Mouse (Mus musculus) C2C12 (cell line): ENCODE data around the gene Slc2a5. TPM values are rescaled to one million over a fixed set of nuclear protein-coding genes. Genes with fewer than 3 reads are reported as not detected.

Experiments used
- H3K27me3 ChIP-seq: one replicate; pipeline ENCODE4 v1.6.1; 2011; ENCODE audit not compliant: control insufficient read depth, insufficient read depth, insufficient read length
- H3K36me3 ChIP-seq: one replicate; pipeline ENCODE4 v1.6.1; 2011; ENCODE audit not compliant: control insufficient read depth, insufficient read depth
- H3K4me3 ChIP-seq: one replicate; pipeline ENCODE4 v1.5.1; 2011; ENCODE audit warnings: mild to moderate bottlenecking, control low read depth; ENCODE audit not compliant: poor library complexity, insufficient read depth, severe bottlenecking
- H3K79me2 ChIP-seq: one replicate; pipeline ENCODE4 v1.6.1; 2011; ENCODE audit not compliant: control insufficient read depth, insufficient read depth
- H3K79me3 ChIP-seq: one replicate; pipeline ENCODE4 v1.6.1; 2011; ENCODE audit warnings: low read depth, control low read depth
- H3ac ChIP-seq: one replicate; pipeline ENCODE3; 2011; ENCODE audit warnings: low read depth; ENCODE audit not compliant: control insufficient read depth, insufficient read length
- CEBPB ChIP-seq: IDR thresholded peaks from one replicate; pipeline ENCODE4 v1.6.1; 2011; ENCODE audit warnings: low read depth, mild to moderate bottlenecking, control low read depth, moderate library complexity
- CTCF ChIP-seq: IDR thresholded peaks from one replicate; pipeline ENCODE4 v1.5.1; 2011; ENCODE audit not compliant: control insufficient read depth, insufficient read depth, insufficient read length
- FOSL1 ChIP-seq: IDR thresholded peaks from one replicate; pipeline ENCODE4 v1.8.0; 2011; ENCODE audit warnings: mild to moderate bottlenecking, low read length; ENCODE audit not compliant: poor library complexity, insufficient read depth, severe bottlenecking
- MAX ChIP-seq: IDR thresholded peaks from one replicate; pipeline ENCODE4 v1.6.1; 2011; ENCODE audit warnings: mild to moderate bottlenecking, control low read depth
- MYOD1 ChIP-seq: IDR thresholded peaks from one replicate; pipeline ENCODE4 v1.6.1; 2011; ENCODE audit warnings: low read depth; ENCODE audit not compliant: control insufficient read depth, insufficient read length
- MYOG ChIP-seq: IDR thresholded peaks from one replicate; pipeline ENCODE4 v1.6.1; 2011; ENCODE audit not compliant: control insufficient read depth, insufficient read length; ENCODE audit errors: extremely low read depth
- USF1 ChIP-seq: IDR thresholded peaks from one replicate; pipeline ENCODE4 v1.6.1; 2011; ENCODE audit warnings: low read depth, mild to moderate bottlenecking, control low read depth, moderate library complexity
- polyA plus RNA-seq: library from polyadenylated mRNA; unstranded; fragments of >200 nt; fragmentation: generic; extraction: Trizol; gene quantifications from one replicate; pipeline ENCODE4 v1.2.1, GENCODE M21; 2012; ENCODE audit warnings: missing spikeins

Gene Slc2a5
- polyA plus RNA-seq, 1 experiment: not detected

DNA sequence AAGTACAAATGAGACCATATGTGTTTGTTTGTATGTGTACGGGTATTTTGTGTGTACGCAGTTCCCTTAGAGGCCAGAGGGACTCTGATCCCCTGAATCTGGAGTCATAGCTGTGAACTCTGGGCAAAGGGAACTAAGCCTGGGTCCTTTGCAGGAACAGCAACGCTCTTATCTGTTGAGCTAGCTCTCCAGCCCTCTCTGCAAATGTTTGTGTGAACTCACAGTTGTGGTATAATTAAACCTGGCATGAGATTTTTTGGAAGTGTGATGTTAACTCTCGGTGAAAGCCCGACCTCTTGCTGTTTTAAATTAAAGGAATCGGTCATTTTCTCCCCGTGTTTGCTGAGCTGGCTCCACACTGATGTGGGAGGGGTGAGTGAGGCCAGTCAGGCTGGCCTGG, 13.4 kb upstream of the Slc2a5 start:
- Histone ChIP-seq H3K79me3 (no peaks in the 10 kb centered on the region), H3K27me3 (no peaks in the 10 kb centered on the region), H3K79me2 (no peaks in the 10 kb centered on the region), H3ac (no peak overlapping the region), H3K36me3 (no peaks in the 10 kb centered on the region), H3K4me3 (no peak overlapping the region)
- TF ChIP-seq FOSL1: no peak

DNA sequence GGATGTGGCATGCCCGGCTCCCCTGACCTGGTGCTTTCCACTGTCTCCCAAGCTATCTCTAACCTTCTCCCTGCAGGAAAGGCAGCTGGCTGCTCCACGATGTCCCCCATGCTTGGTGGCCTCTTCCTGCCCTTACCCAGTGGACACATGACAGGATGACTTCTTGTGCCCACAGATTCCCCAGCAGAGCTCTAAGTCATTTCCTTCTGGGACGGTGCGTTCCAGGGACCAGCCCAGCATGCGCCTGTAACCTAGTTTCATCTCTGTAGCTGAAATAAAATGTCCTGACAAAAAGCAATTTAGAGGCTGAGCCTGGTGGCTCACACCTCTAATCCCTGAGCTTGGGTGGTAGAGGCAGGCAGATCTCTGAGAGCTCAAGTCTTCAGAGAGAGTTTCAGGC, 12.4 kb upstream of the Slc2a5 start:
- no peak overlapping the region for H3K4me3 ChIP-seq
- no peak overlapping the region for H3ac ChIP-seq
- H3K79me2 ChIP-seq: no peaks in the 10 kb centered on the region
- H3K36me3 ChIP-seq: no peaks in the 10 kb centered on the region
- no peaks in the 10 kb centered on the region for H3K27me3 ChIP-seq
- TF ChIP-seq MYOG (no peak), CTCF (no peak), MAX (no peak), CEBPB (no peak), FOSL1 (no peak), USF1 (no peak), MYOD1 (no peak)
- no peaks in the 10 kb centered on the region for H3K79me3 ChIP-seq

DNA sequence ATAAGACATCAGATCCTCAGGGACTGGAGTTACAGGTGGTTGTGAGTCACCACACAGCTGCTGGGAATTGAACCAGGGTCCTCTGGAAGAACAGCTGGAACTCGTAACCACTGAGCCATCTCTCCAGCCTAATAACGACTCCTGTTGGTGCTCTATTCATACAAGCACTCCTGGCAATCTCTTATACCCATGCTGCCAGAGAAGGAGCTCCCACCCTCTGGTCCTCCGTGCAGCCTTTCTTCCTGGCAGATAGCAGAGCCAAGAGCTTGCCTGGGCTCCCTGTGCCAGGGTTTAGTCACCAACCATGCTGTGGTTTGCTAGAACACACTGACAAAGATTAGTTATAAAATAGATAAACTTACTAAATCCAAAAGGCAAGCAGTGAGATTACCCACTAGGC, 9.4 kb upstream of the Slc2a5 start:
- Histone ChIP-seq H3K27me3 (no peaks in the 10 kb centered on the region), H3K79me2 (no peaks in the 10 kb centered on the region), H3ac (no peak overlapping the region), H3K36me3 (no peaks in the 10 kb centered on the region), H3K4me3 (no peak overlapping the region), H3K79me3 (no peaks in the 10 kb centered on the region)
- no peak for TF ChIP-seq CEBPB
- no peak for TF ChIP-seq MYOD1
- no peak for TF ChIP-seq CTCF
- no peak for TF ChIP-seq USF1
- TF ChIP-seq MYOG: no peak
- TF ChIP-seq FOSL1: no peak
- TF ChIP-seq MAX: no peak

DNA sequence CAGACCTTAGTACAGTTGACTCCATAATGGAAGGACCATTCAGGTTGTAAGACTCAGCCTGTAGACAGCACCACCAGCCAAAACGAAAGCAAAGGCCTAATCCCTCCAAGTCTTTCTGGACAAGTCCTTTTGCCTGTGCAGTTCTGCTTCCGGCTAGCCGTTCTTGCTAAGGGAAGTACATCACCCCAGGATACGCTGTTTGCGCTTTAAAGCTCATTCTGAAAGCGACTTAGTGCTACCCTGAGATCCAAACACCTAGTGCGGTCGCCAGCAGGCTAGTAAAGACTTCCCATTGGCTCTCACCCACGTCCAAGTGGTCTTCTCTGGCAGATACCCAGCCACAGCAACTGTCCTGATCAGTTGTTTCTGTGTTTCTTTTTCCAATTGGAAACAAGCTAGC, 8.7 kb upstream of the Slc2a5 start:
- H3K4me3 ChIP-seq: no peak overlapping the region
- no peaks in the 10 kb centered on the region for H3K79me2 ChIP-seq
- TF ChIP-seq CTCF (no peak), MYOD1 (no peak), CEBPB (no peak), MYOG (no peak), USF1 (no peak), FOSL1 (no peak), MAX (no peak)
- no peaks in the 10 kb centered on the region for H3K27me3 ChIP-seq
- no peaks in the 10 kb centered on the region for H3K36me3 ChIP-seq
- no peaks in the 10 kb centered on the region for H3K79me3 ChIP-seq
- H3ac ChIP-seq: no peak overlapping the region

DNA sequence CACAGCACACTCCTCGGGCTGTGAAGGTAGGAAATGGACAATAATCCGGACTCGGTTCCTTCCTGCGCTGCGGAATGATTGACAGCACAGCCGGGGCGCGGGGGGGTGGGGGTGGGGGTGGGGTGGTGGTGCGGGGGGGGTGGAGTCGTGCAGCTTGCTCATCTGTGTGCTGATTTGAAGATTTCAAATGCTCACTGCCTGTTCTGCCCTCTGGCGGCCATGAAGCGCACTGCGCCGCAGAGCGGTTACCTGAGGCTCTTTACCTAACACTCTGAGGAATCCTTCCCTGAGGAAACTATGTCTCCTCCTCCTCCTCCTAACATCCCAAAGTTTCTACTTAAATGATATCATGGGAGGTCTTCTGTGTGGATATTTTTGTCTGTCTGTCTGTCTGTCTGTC, 6.2 kb upstream of the Slc2a5 start:
- Histone ChIP-seq H3K79me3 (no peaks in the 10 kb centered on the region), H3K36me3 (no peaks in the 10 kb centered on the region), H3ac (no peak overlapping the region), H3K27me3 (no peaks in the 10 kb centered on the region), H3K79me2 (no peaks in the 10 kb centered on the region), H3K4me3 (no peak overlapping the region)
- TF ChIP-seq CTCF: peak; percentile 39
- no peak for TF ChIP-seq MAX

DNA sequence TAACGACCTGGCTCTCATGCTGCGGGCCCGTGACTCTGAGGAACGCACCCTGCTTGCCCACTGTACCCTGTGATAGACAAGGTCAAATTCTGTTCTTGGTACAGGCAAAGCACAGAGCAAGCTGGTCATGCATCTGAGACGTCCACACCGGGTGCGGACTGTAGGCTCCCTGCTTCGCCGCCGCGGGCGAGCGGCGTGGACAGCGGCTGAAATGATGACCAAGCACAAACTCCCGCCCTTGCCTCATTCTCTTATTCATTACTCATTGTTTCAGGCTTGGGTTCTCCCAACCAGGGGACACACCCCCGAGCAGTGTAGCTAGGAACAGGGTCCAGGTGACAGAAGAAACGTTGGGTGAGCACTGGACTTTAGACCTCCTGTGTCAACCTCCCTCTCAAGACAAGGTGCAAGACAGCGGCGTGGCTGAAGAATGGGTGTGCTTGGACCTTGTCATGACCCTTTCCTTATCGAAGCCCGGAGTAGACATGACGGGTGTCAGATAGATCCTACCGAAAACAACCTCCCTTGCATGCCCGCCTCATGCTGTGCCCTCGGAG, 4.5 kb upstream of the Slc2a5 start:
- Histone ChIP-seq H3ac (no peak overlapping the region), H3K79me2 (no peaks in the 10 kb centered on the region), H3K36me3 (no peaks in the 10 kb centered on the region), H3K79me3 (no peaks in the 10 kb centered on the region), H3K4me3 (no peak overlapping the region), H3K27me3 (no peaks in the 10 kb centered on the region)
- no peak for TF ChIP-seq CEBPB
- no peak for TF ChIP-seq FOSL1
- no peak for TF ChIP-seq MAX
- TF ChIP-seq MYOG: no peak
- TF ChIP-seq USF1: no peak
- no peak for TF ChIP-seq CTCF
- no peak for TF ChIP-seq MYOD1
